Mouse (Mus musculus): ENCODE results near the gene Asic4. TPM values are rescaled to one million over a fixed set of nuclear protein-coding genes. Genes with fewer than 3 reads are reported as not detected.
A peak's percentile ranks its signal among the peaks of the same experiment; 100 is the strongest.

Asic4 gene
- total and polyA plus RNA-seq, 2 experiments from 2014 or later, result 54.8 to 180 TPM

- ATAC-seq (ENCODE audit: low FRiP score) (no peak), DNase-seq (ENCODE audit: low spot score) (no peak)
- Histone ChIP-seq H3K36me3 (ENCODE audit: insufficient read depth, low read length) (0 out of 2 replicates have a peak, but pooled peaks cover 2% of the 10 kb centered on the region), H3K27ac (ENCODE audit: low read depth, low read length) (no peak overlapping the region), H3K9ac (replicated peaks; ENCODE audit: low read length, poor library complexity, severe bottlenecking) (no peak overlapping the region), H3K4me1 (ENCODE audit: insufficient read depth, low read length) (peaks cover 14% of the 10 kb centered on the region), H3K9me3 (ENCODE audit: low read length) (no peaks in the 10 kb centered on the region), H3K4me2 (ENCODE audit: low read depth, low read length, poor library complexity, severe bottlenecking) (no peak overlapping the region), H3K27me3 (ENCODE audit: insufficient read depth, low read length) (0 out of 2 replicates have a peak, but pooled peaks cover 4% of the 10 kb centered on the region), H3K4me3 (ENCODE audit: low read depth, low read length) (no peak overlapping the region)
- no peak for TF ChIP-seq CTCF (IDR thresholded peaks at IDR 0.05)
- 78% methylated on average over 15 of the region's 15 CpGs for WGBS
Measured at GRCm38 (mm10) chr1:75441471-75441996, 8.7 kb upstream of the Asic4 start.

- peaks cover 4% of the 10 kb centered on the region; the same call in 1 of the 2 replicates for H3K27me3 ChIP-seq (ENCODE audit: insufficient read depth, low read length)
- H3K9me3 ChIP-seq (ENCODE audit: low read length), result no peaks in the 10 kb centered on the region
- 84% methylated on average over 9 of the region's 9 CpGs for WGBS
- no peak overlapping the region for H3K9ac ChIP-seq (replicated peaks; ENCODE audit: low read length, poor library complexity, severe bottlenecking)
- no peak overlapping the region for H3K4me2 ChIP-seq (ENCODE audit: low read depth, low read length, poor library complexity, severe bottlenecking)
- no peak for DNase-seq (ENCODE audit: low spot score)
- H3K4me1 ChIP-seq (ENCODE audit: insufficient read depth, low read length), result peaks cover 18% of the 10 kb centered on the region
- ATAC-seq (ENCODE audit: low FRiP score), result no peak
- no peak for TF ChIP-seq CTCF (IDR thresholded peaks at IDR 0.05)
- no peak overlapping the region for H3K27ac ChIP-seq (ENCODE audit: low read depth, low read length)
- no peak overlapping the region for H3K4me3 ChIP-seq (ENCODE audit: low read depth, low read length)
- H3K36me3 ChIP-seq (ENCODE audit: insufficient read depth, low read length), result 0 out of 2 replicates have a peak, but pooled peaks cover 2% of the 10 kb centered on the region
Measured at GRCm38 (mm10) chr1:75442171-75442570, 8.1 kb upstream of the Asic4 start.

DNA sequence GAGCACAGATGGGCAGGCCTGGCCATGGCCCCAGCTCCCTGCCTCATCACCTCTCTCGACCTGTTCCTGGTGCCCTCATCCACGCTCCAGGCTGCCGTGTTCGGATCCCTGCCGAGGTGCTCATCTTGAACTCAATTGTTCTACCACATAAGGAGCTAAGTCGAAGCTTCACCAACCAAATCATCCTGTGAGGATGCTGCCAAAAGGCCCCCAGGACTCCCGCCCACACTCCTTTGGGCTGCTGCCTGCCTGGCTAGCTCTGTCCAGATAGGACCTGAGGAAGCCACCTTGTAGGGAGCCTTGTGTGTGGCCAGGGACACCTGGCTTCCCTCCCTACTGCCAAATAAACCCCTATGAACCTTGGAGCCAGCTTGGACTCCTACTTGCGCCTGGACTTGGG is 7.4 kb upstream of the Asic4 start:
- Histone ChIP-seq H3K36me3 (ENCODE audit: insufficient read depth, low read length) (0 out of 2 replicates have a peak, but pooled peaks cover 2% of the 10 kb centered on the region), H3K9ac (replicated peaks; ENCODE audit: low read length, poor library complexity, severe bottlenecking) (no peak overlapping the region), H3K27me3 (ENCODE audit: insufficient read depth, low read length) (peaks cover 7% of the 10 kb centered on the region; the same call in 1 of the 2 replicates), H3K9me3 (ENCODE audit: low read length) (no peaks in the 10 kb centered on the region), H3K4me2 (ENCODE audit: low read depth, low read length, poor library complexity, severe bottlenecking) (no peak overlapping the region), H3K4me1 (ENCODE audit: insufficient read depth, low read length) (peaks cover 21% of the 10 kb centered on the region), H3K4me3 (ENCODE audit: low read depth, low read length) (no peak overlapping the region), H3K27ac (ENCODE audit: low read depth, low read length) (peak overlapping the region; percentile 67)
- ATAC-seq (ENCODE audit: low FRiP score), result no peak
- no peak for TF ChIP-seq CTCF (IDR thresholded peaks at IDR 0.05)
- 16% methylated on average over 8 of the region's 8 CpGs for whole genome bisulfite sequencing
- DNase-seq (ENCODE audit: low spot score), result peak; percentile 59

DNA sequence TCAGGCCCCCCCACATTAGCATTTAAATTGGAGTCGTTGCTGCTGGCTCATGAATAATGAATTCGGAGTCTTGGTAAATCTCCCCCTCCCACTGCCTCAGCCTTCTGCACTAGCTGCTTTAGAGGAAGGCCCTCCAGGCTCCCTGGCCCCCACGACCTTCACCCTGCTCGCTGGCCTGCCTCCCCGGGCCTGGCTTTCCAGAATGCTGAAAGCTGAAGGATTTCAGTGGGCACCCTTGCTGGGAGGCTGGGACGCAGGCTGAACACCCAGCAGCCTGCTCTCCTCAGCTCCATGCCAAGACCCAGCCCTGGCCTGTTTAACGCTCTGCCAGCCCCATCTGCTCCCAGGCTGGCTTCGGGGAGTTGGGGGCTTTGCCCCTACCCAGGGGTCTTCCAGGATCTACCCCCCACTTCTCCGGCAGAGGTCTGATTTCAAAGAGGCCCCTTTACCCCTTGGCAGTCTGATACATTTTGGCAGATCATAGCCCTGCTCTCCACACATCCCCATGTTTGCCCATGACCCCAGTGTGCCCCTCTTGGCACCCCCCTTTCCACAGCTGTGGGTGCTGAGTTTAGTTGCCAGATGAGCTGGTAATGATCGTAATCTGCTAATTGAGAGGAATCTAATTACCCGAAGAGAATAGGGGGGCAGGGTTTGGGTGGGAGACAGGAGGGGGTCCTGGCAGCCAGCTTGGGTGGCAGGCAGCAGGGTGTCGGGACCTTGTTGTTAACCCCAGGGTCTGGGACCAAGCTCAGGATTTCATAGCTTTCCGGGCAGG is 6.8 kb upstream of the Asic4 start:
- Histone ChIP-seq H3K4me1 (ENCODE audit: insufficient read depth, low read length) (peaks cover 21% of the 10 kb centered on the region), H3K36me3 (ENCODE audit: insufficient read depth, low read length) (no peaks in the 10 kb centered on the region), H3K27me3 (ENCODE audit: insufficient read depth, low read length) (peaks cover 7% of the 10 kb centered on the region; the same call in 1 of the 2 replicates), H3K9ac (replicated peaks; ENCODE audit: low read length, poor library complexity, severe bottlenecking) (no peak overlapping the region), H3K4me3 (ENCODE audit: low read depth, low read length) (no peak overlapping the region), H3K9me3 (ENCODE audit: low read length) (no peaks in the 10 kb centered on the region), H3K27ac (ENCODE audit: low read depth, low read length) (peak overlapping the region; percentile 67), H3K4me2 (ENCODE audit: low read depth, low read length, poor library complexity, severe bottlenecking) (no peak overlapping the region)
- WGBS, result 13% methylated on average over 13 of the region's 13 CpGs
- DNase-seq (ENCODE audit: low spot score) (peak; percentile 53), ATAC-seq (ENCODE audit: low FRiP score) (no peak)
- TF ChIP-seq CTCF (IDR thresholded peaks at IDR 0.05), result no peak

DNA sequence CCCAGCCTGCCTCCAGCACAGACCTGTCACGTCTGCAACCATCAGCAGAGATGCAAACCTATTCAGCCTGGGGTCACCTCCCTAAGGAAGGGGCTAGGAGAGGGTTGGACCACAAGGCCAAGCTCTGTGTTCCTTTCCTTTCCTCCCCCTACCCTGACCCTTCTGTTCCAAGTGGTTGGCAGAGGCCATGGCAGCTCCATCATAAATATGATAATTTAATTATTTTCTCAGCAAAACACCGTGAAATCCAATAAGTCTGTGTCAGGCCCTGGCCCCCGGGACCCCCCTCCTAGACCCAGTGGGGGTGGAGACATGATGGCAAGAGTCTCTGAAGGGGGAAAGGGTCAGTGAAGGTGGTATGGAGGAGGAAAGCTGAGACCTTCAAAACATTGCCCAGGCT is 6.0 kb upstream of the Asic4 start:
- no peak for DNase-seq (ENCODE audit: low spot score)
- no peaks in the 10 kb centered on the region for H3K9me3 ChIP-seq (ENCODE audit: low read length)
- H3K27ac ChIP-seq (ENCODE audit: low read depth, low read length), result peak overlapping the region; percentile 67; the same call in 1 of the 2 replicates
- no peak for ATAC-seq (ENCODE audit: low FRiP score)
- H3K9ac ChIP-seq (replicated peaks; ENCODE audit: low read length, poor library complexity, severe bottlenecking), result no peak overlapping the region
- peaks cover 7% of the 10 kb centered on the region; the same call in 1 of the 2 replicates for H3K27me3 ChIP-seq (ENCODE audit: insufficient read depth, low read length)
- H3K36me3 ChIP-seq (ENCODE audit: insufficient read depth, low read length), result no peaks in the 10 kb centered on the region
- no peak for TF ChIP-seq CTCF (IDR thresholded peaks at IDR 0.05)
- H3K4me2 ChIP-seq (ENCODE audit: low read depth, low read length, poor library complexity, severe bottlenecking), result no peak overlapping the region
- no peak overlapping the region for H3K4me3 ChIP-seq (ENCODE audit: low read depth, low read length)
- H3K4me1 ChIP-seq (ENCODE audit: insufficient read depth, low read length), result peaks cover 26% of the 10 kb centered on the region
- 20% methylated on average over 3 of the region's 3 CpGs for WGBS

Measured in midbrain, postnatal 0 days (tissue).